Comparison of ENCODE assay signal across 19 mouse cellular contexts in the genomic region with DNA sequence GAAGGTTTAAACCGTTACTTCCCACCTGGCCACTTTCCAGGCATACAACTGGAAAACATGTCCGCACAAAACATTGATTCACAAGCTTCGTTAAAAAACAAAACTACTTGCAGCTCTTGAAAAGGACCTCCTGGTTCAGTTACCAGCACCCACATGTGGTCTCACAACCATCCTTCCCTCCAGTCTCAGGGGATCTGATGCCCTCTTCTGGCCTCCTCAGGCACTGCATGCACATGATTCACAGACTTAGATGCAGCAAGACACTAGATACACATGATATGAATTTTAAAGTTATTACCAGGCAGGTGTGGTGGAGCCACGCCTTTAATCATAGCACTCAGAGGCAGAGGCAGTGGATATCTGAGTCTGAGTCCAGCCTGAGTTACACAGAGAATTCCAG. TPM values are rescaled to one million over a fixed set of nuclear protein-coding genes. Genes with fewer than 3 reads are reported as not detected.
DNase-seq lines count a peak whose midpoint lies in the region; ATAC-seq and TF ChIP-seq lines count a peak whose summit lies in the region.
"Had no signal": no experiment of that assay in that cellular context is flagged by ENCODE, and none has a peak within 500 bp of the region (broad histone marks: within the 10 kb centered on the region; RNA-seq: fewer than 3 reads in every experiment).

No protein-coding gene starts in this region.

- no peak for DNase-seq in gastrocnemius, adult 2 months
- DNase-seq in gastrocnemius, postnatal 36 days = no peak
- DNase-seq in liver, adult 2 months (ENCODE audit: extremely low read depth, low read depth, low spot score) = no peak
- peak; percentile 35 for DNase-seq in A20 (ENCODE audit: low read depth, low spot score)
- no peak for DNase-seq in adrenal gland, postnatal 14 days
- DNase-seq: gastrocnemius, postnatal 25 days; kidney, adult 11 months; kidney, postnatal 4 days; layer of hippocampus, postnatal 36 days; right cerebral cortex, postnatal 14 days; thymus, adult 18-20 months had no signal

- H3K4me2 ChIP-seq in liver, embryonic 12.5 days = no peak overlapping the region
- no peak overlapping the region for H3K4me2 ChIP-seq in forebrain, embryonic 15.5 days (replicated peaks)
- H3K4me2 ChIP-seq: hindbrain, embryonic 12.5 days; liver, embryonic 15.5 days had no signal

- H3K27ac ChIP-seq in gastrocnemius, adult 2 months = no peak overlapping the region
- H3K27ac ChIP-seq in liver, adult 2 months (replicated peaks; ENCODE audit: insufficient read depth, low read depth, low read length) = no peak overlapping the region
- H3K27ac ChIP-seq in liver, embryonic 12.5 days = no peak overlapping the region
- H3K27ac ChIP-seq in embryonic fibroblast, embryonic 13.5 days (ENCODE audit: insufficient read depth, low read length) = no peak overlapping the region
- H3K27ac ChIP-seq in forebrain, embryonic 15.5 days (replicated peaks) = no peak overlapping the region
- H3K27ac ChIP-seq: embryonic facial prominence, embryonic 10.5 days; hindbrain, embryonic 12.5 days; liver, embryonic 15.5 days had no signal

- no peaks in the 10 kb centered on the region for H3K4me1 ChIP-seq in liver, adult 2 months (ENCODE audit: control insufficient read depth, insufficient read depth, low read length)
- H3K4me1 ChIP-seq in liver, embryonic 12.5 days = peaks cover 4% of the 10 kb centered on the region; the same call in 1 of the 2 replicates
- H3K4me1 ChIP-seq in embryonic fibroblast, embryonic 13.5 days (ENCODE audit: control insufficient read depth, insufficient read depth, low read length) = no peaks in the 10 kb centered on the region
- no peaks in the 10 kb centered on the region for H3K4me1 ChIP-seq in forebrain, embryonic 15.5 days
- H3K4me1 ChIP-seq: embryonic facial prominence, embryonic 10.5 days; hindbrain, embryonic 12.5 days; liver, embryonic 15.5 days had no signal

- no peaks in the 10 kb centered on the region for H3K79me2 ChIP-seq in liver, adult 2 months (ENCODE audit: control insufficient read depth, insufficient read depth, low read length)

- H3K4me3 ChIP-seq in gastrocnemius, adult 2 months = no peak overlapping the region
- H3K4me3 ChIP-seq in liver, adult 2 months (ENCODE audit: insufficient read depth, low read depth, low read length) = no peak overlapping the region
- no peak overlapping the region for H3K4me3 ChIP-seq in liver, embryonic 12.5 days
- no peak overlapping the region for H3K4me3 ChIP-seq in embryonic fibroblast, embryonic 13.5 days (ENCODE audit: insufficient read depth, low read length)
- H3K4me3 ChIP-seq in forebrain, embryonic 15.5 days = no peak overlapping the region
- H3K4me3 ChIP-seq: embryonic facial prominence, embryonic 10.5 days; hindbrain, embryonic 12.5 days; liver, embryonic 15.5 days had no signal

- no peaks in the 10 kb centered on the region for H3K36me3 ChIP-seq in liver, adult 2 months (ENCODE audit: control insufficient read depth, insufficient read depth, low read length)
- H3K36me3 ChIP-seq in liver, embryonic 12.5 days = peaks cover 49% of the 10 kb centered on the region
- peaks cover 5% of the 10 kb centered on the region for H3K36me3 ChIP-seq in forebrain, embryonic 15.5 days

- 0 out of 2 replicates have a peak, but pooled peaks cover 3% of the 10 kb centered on the region for H3K9me3 ChIP-seq in liver, embryonic 12.5 days (replicated peaks)
- no peaks in the 10 kb centered on the region for H3K9me3 ChIP-seq in forebrain, embryonic 15.5 days
- H3K9me3 ChIP-seq: embryonic facial prominence, embryonic 10.5 days; hindbrain, embryonic 12.5 days; liver, embryonic 15.5 days had no signal

- 99% methylated on average over 4 of the region's 4 CpGs for WGBS in liver, adult 2 months
- WGBS in liver, embryonic 12.5 days (ENCODE audit: insufficient replicate concordance) = 91% methylated on average over 4 of the region's 4 CpGs
- WGBS in forebrain, embryonic 15.5 days = 95% methylated on average over 4 of the region's 4 CpGs

- intact Hi-C loops in gastrocnemius, adult 2 months (cut with DNase I) = no loop called here
- intact Hi-C loops in gastrocnemius, postnatal 36 days (cut with DNase I) = no loop called here

- TF ChIP-seq POLR2A in liver, adult 2 months (IDR thresholded peaks at IDR 0.05; ENCODE audit: extremely low read depth, insufficient read depth, low read length) = no peak
- no peak for TF ChIP-seq POLR2A in embryonic fibroblast, embryonic 13.5 days (IDR thresholded peaks at IDR 0.05; ENCODE audit: low read depth, low read length)

- H3K9ac ChIP-seq in liver, adult 2 months (ENCODE audit: low read depth, low read length) = no peak overlapping the region
- H3K9ac ChIP-seq in liver, embryonic 12.5 days = no peak overlapping the region
- no peak overlapping the region for H3K9ac ChIP-seq in forebrain, embryonic 15.5 days (replicated peaks)
- H3K9ac ChIP-seq: hindbrain, embryonic 12.5 days; liver, embryonic 15.5 days had no signal

- no peaks in the 10 kb centered on the region for H3K27me3 ChIP-seq in liver, adult 2 months (ENCODE audit: control insufficient read depth, insufficient read depth, low read length)
- H3K27me3 ChIP-seq in liver, embryonic 12.5 days (replicated peaks) = no peaks in the 10 kb centered on the region
- no peaks in the 10 kb centered on the region for H3K27me3 ChIP-seq in forebrain, embryonic 15.5 days
- H3K27me3 ChIP-seq: hindbrain, embryonic 12.5 days; liver, embryonic 15.5 days had no signal

- ATAC-seq in liver, embryonic 12.5 days = no peak
- ATAC-seq in forebrain, embryonic 15.5 days (replicated peaks) = no peak
- ATAC-seq: activated CD4-positive, CD25-positive, alpha-beta regulatory T cell, adult 4 months; midbrain, embryonic 16.5 days had no signal

- TF ChIP-seq CTCF in gastrocnemius, adult 2 months (IDR thresholded peaks at IDR 0.05) = peak; percentile 10; the same call in 1 of the 2 replicates
- TF ChIP-seq CTCF in liver, adult 2 months (IDR thresholded peaks at IDR 0.05; ENCODE audit: low read depth, low read length) = peak; percentile 21; the same call in 1 of the 2 replicates
- 0 out of 2 replicates have a peak, but pooled peaks have one; percentile 2 for TF ChIP-seq CTCF in embryonic fibroblast, embryonic 13.5 days (IDR thresholded peaks at IDR 0.05; ENCODE audit: borderline replicate concordance, insufficient read depth, low read length)

RNA-seq across cellular contexts. Expression of a gene that starts 21.1 kb away (rescaled TPM):
- total RNA-seq in gastrocnemius, adult 2 months (2021) = 10 to 100 TPM; 65.4 to 71.0 TPM
- total RNA-seq in gastrocnemius, postnatal 36 days (2021) = 10 to 100 TPM; 50.8 to 59.9 TPM
- 76.1 and 84.8 TPM in 2 replicates for total RNA-seq in liver, adult 2 months (2014; rRNA removed)
- 162 and 188 TPM in 2 replicates for polyA plus RNA-seq in liver, adult 2 months (2012; rRNA removed)
- polyA plus RNA-seq in liver, embryonic 12.5 days (2016; fragmentation: Nextera tagmentation; extraction: Ambion mirVana) = 65.0 and 67.0 TPM in 2 replicates
- 314 and 338 TPM in 2 replicates for polyA plus RNA-seq in embryonic fibroblast, embryonic 13.5 days (2011; ENCODE audit: insufficient read length, low read depth, missing spikeins)
- 160 and 173 TPM in 2 replicates for total RNA-seq in adrenal gland, postnatal 14 days (2021)
- polyA plus RNA-seq in forebrain, embryonic 15.5 days (2015; fragmentation: Nextera tagmentation; extraction: Ambion mirVana) = 79.3 and 83.0 TPM in 2 replicates
